Mouse (Mus musculus) lung, postnatal 0 days (tissue): ENCODE results near the gene Rem2. TPM values are rescaled to one million over a fixed set of nuclear protein-coding genes. Genes with fewer than 3 reads are reported as not detected.
A peak's percentile ranks its signal among the peaks of the same experiment; 100 is the strongest.

Source experiments
- ATAC-seq: fragments of 200-750 bp; cut with Nextera tagmentation; 2 replicates; pipeline ENCODE4 v1.8.0; 2017; ENCODE audit warnings: moderate library complexity
- DNase-seq: peaks from one replicate; pipeline ENCODE4 v3.0.0-alpha.2; 2016; ENCODE audit warnings: low spot score
- H3K27ac ChIP-seq: fragments of 300-500 bp; sonication (generic); 2 replicates; pipeline ENCODE4 v1.5.1; 2014; ENCODE audit warnings: antibody characterized with exemption, mild to moderate bottlenecking, low read length, mixed read lengths
- H3K27me3 ChIP-seq: fragments of 300-500 bp; sonication (generic); replicated peaks from 2 replicates; pipeline ENCODE4 v1.6.1; 2014; ENCODE audit warnings: low read length, mixed read lengths; ENCODE audit not compliant: insufficient read depth
- H3K36me3 ChIP-seq: fragments of 300-500 bp; sonication (generic); 2 replicates; pipeline ENCODE4 v1.6.1; 2014; ENCODE audit warnings: low read length, mixed read lengths; ENCODE audit not compliant: insufficient read depth
- H3K4me1 ChIP-seq: fragments of 300-500 bp; sonication (generic); 2 replicates; pipeline ENCODE4 v1.6.1; 2014; ENCODE audit warnings: antibody characterized with exemption, low read depth, low read length, mixed read lengths; ENCODE audit not compliant: insufficient read depth
- H3K4me2 ChIP-seq: fragments of 300-500 bp; sonication (generic); replicated peaks from 2 replicates; pipeline ENCODE4 v1.6.1; 2014; ENCODE audit warnings: low read depth, mild to moderate bottlenecking, low read length, moderate library complexity, mixed read lengths
- H3K4me3 ChIP-seq: fragments of 300-500 bp; sonication (generic); 2 replicates; pipeline ENCODE4 v1.5.1; 2014; ENCODE audit warnings: low read depth, low read length
- H3K9ac ChIP-seq: fragments of 300-500 bp; sonication (generic); replicated peaks from 2 replicates; pipeline ENCODE4 v1.6.1; 2014; ENCODE audit warnings: low read depth, mild to moderate bottlenecking
- H3K9me3 ChIP-seq: fragments of 300-500 bp; sonication (generic); 2 replicates; pipeline ENCODE4 v1.6.1; 2016; ENCODE audit warnings: low read length, mixed read lengths
- CTCF ChIP-seq: IDR thresholded peaks from 2 replicates; pipeline ENCODE4 v1.5.1; 2016; ENCODE audit warnings: antibody characterized with exemption, mild to moderate bottlenecking
- EP300 ChIP-seq: IDR thresholded peaks from 2 replicates; pipeline ENCODE4 v1.6.1; 2016; ENCODE audit warnings: antibody characterized with exemption, mild to moderate bottlenecking, control low read depth
- WGBS: fragments of 180-500 bp; shearing (Covaris S2); extraction: QIAGEN DNeasy Blood & Tissue Kit; methylation state at CpG from one replicate; pipeline ENCODE4 v1.1.7; 2014; 5-methylcytosine and 5-hydroxymethylcytosine counted together
- polyA plus RNA-seq: library from polyadenylated mRNA; unstranded; fragments of >200 nt; fragmentation: Nextera tagmentation; extraction: Ambion mirVana; gene quantifications from 2 replicates; pipeline ENCODE4 v1.2.1, GENCODE M21; 2015

The Rem2 gene
- polyA plus RNA-seq, 1 experiment from 2014 or later = 16.0 TPM

DNA sequence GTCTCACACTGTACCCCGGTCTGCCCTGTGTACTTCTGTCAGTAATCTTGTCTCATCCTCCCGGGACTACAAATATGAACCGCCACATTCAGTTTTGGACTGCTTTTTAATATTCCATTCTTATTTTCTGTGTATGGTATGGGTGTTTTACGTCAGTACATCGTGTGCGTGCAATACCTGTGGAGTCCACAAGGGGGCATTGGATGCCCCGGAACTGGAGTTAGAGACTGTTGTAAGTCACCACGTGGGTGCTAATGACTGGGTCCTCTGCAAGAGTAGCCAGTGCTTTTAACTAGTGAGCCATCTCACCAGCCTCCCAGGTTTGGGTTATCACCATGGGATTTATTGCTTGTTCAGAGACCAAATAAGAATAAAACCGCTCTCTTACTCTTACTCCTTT, 6.6 kb downstream of the Rem2 start:
- Histone ChIP-seq H3K4me2 (no peak overlapping the region), H3K36me3 (no peaks in the 10 kb centered on the region), H3K27me3 (no peaks in the 10 kb centered on the region), H3K4me3 (no peak overlapping the region), H3K9ac (no peak overlapping the region), H3K27ac (no peak overlapping the region), H3K4me1 (0 out of 2 replicates have a peak, but pooled peaks cover 5% of the 10 kb centered on the region), H3K9me3 (no peaks in the 10 kb centered on the region)
- 47% methylated on average over 9 of the region's 9 CpGs for WGBS
- no peak for ATAC-seq
- no peak for TF ChIP-seq EP300
- TF ChIP-seq CTCF = peak; percentile 76
- peak; percentile 50 for DNase-seq

- no peaks in the 10 kb centered on the region for H3K4me1 ChIP-seq
- no peak for DNase-seq
- H3K9ac ChIP-seq = no peak overlapping the region
- no peak overlapping the region for H3K27ac ChIP-seq
- WGBS = 87% methylated on average over 7 of the region's 7 CpGs
- no peak for ATAC-seq
- no peaks in the 10 kb centered on the region for H3K36me3 ChIP-seq
- H3K27me3 ChIP-seq = no peaks in the 10 kb centered on the region
- H3K4me2 ChIP-seq = no peak overlapping the region
- TF ChIP-seq EP300 (no peak), CTCF (no peak)
- no peaks in the 10 kb centered on the region for H3K9me3 ChIP-seq
- H3K4me3 ChIP-seq = no peak overlapping the region
Observed at GRCm38 (mm10) chr14:54485899-54486298, 10.0 kb downstream of the Rem2 start.

DNA sequence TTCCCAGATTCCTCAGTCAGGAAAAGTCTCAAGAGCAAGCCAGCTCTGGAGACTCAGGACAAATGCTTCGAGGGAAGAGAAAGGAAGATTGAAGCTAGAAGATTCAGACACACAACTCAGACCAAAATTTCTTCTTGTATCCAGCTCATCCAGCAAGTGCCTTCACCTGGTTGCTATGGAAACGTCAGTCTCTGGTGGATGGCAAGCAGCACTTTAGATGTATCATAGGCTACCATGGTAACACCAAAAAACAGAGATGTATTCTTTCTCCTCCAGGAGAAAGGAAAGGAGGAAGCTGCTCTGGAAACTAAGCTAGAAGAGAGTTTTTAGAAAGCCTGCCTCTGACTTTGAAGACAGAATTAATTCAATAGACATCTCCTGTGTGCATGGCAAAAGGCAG, 11.8 kb downstream of the Rem2 start:
- no peak overlapping the region for H3K27ac ChIP-seq
- no peak overlapping the region for H3K4me3 ChIP-seq
- TF ChIP-seq CTCF = no peak
- no peak for TF ChIP-seq EP300
- DNase-seq (no peak), ATAC-seq (no peak)
- H3K9ac ChIP-seq = no peak overlapping the region
- 51% methylated on average over 2 of the region's 2 CpGs for WGBS
- no peaks in the 10 kb centered on the region for H3K27me3 ChIP-seq
- H3K36me3 ChIP-seq = no peaks in the 10 kb centered on the region
- H3K4me2 ChIP-seq = no peak overlapping the region
- H3K9me3 ChIP-seq = no peaks in the 10 kb centered on the region
- H3K4me1 ChIP-seq = no peaks in the 10 kb centered on the region

- TF ChIP-seq EP300 = no peak
- no peak for TF ChIP-seq CTCF
- no peaks in the 10 kb centered on the region for H3K27me3 ChIP-seq
- no peaks in the 10 kb centered on the region for H3K9me3 ChIP-seq
- no peak overlapping the region for H3K27ac ChIP-seq
- ATAC-seq (no peak), DNase-seq (no peak)
- H3K4me3 ChIP-seq = no peak overlapping the region
- H3K4me2 ChIP-seq = no peak overlapping the region
- no peak overlapping the region for H3K9ac ChIP-seq
- no peaks in the 10 kb centered on the region for H3K36me3 ChIP-seq
- H3K4me1 ChIP-seq = no peaks in the 10 kb centered on the region
Observed at GRCm38 (mm10) chr14:54488350-54488749, 12.4 kb downstream of the Rem2 start.

DNA sequence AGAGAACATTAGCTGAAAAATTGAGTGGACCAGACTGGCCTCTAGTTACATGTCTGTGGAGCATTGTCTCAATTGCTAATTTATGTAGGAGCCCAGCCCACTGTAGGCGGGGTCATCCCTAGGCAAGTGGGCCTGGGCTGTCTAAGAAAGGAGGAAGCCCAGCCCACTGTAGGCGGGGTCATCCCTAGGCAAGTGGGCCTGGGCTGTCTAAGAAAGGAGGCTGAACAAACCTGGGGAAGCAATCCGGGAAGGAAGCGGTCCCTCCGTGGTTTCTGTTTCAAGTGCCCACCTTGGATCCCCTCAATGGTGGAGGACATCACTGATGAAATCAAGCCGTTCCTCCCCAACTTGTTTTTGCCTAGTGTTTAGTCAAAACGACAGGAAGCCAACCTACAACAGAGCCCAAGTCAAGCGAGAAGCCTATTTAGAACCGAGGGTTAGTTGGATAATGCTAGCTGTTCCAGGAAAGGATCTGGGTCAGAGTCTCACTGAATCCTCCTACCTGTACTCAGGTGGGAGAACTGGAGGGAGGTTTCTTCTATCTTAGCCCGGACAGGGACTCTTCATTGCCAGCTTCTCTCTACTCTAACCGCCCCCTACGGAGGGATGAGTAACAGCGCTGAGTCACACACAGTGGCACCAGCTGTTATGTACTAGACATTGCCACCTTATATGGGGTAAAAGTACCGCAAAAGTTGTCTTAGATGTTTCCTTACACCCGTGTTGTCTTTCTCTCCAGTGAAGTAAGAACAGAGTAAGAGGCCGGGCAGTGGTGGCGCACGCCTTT, 16.6 kb downstream of the Rem2 start:
- Histone ChIP-seq H3K27me3 (no peaks in the 10 kb centered on the region), H3K9me3 (no peaks in the 10 kb centered on the region), H3K4me1 (no peaks in the 10 kb centered on the region), H3K36me3 (no peaks in the 10 kb centered on the region), H3K27ac (no peak overlapping the region), H3K4me2 (no peak overlapping the region), H3K9ac (no peak overlapping the region), H3K4me3 (no peak overlapping the region)
- ATAC-seq (peak; percentile 88), DNase-seq (peak; percentile 40)
- TF ChIP-seq CTCF (no peak), EP300 (no peak)
- 65% methylated on average over 18 of the region's 18 CpGs for WGBS

DNA sequence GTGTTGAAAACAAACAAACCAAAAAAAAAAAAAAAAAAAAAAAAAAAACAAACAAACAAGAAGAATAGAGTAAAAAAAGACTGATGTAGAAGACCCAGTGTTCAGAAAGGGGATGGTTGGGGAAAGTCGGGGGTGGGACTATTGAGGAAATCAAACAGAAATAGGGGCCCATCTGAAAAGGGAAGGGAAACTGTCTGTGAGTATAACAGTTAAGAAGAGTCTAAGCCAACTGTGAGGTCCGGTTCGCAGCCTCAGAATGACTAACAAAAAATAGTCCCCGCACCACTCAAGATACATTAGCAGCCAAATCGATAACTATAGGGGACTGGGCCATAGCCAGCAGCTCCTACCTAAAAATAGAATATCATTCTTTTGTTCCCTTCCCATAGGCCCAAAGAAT, 17.3 kb downstream of the Rem2 start:
- DNase-seq (no peak), ATAC-seq (no peak)
- Histone ChIP-seq H3K9me3 (no peaks in the 10 kb centered on the region), H3K27ac (no peak overlapping the region), H3K4me3 (no peak overlapping the region), H3K9ac (no peak overlapping the region), H3K4me2 (no peak overlapping the region), H3K4me1 (no peaks in the 10 kb centered on the region), H3K27me3 (no peaks in the 10 kb centered on the region), H3K36me3 (no peaks in the 10 kb centered on the region)
- 93% methylated on average over 5 of the region's 5 CpGs for WGBS
- TF ChIP-seq EP300 = no peak
- no peak for TF ChIP-seq CTCF
